Mouse (Mus musculus) cerebellum, postnatal 36 days (tissue): ENCODE measurements around the gene Gm7714.
"Not testable (repeated sequence)": the region's sequence is repeated elsewhere in the genome, so short reads cannot be mapped to it uniquely, and the experiment has no call there.

Source experiments
- DNase-seq, 2 experiments: peaks; one replicate each; pipeline ENCODE4 v3.0.0; 2021 to 2022; ENCODE audit warnings: mixed read lengths in 2 of 2

Gm7714 gene

DNA sequence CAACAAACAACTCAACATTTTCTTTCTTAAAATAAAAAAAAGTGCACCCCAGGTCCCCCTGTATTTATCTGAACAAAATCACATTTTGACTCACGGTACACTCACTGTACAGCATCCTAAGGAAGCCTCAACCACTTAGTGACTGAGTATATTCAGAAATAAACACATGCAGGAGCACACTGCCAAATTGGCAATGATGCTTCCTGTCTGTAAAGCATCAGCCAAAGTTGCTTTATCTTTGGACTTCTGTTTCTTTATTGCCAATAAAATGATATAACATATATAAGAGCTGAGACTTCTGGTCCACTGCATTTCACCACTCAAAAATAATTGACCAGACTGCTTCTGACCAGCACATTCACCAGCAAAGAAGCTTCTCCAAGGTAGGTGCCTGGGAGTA is at the start of gene Gm7714:
TSS of gene Gm7714 (plus strand) at position 301 of the 400 bp plus-strand sequence.
- DNase-seq: no peak

DNA sequence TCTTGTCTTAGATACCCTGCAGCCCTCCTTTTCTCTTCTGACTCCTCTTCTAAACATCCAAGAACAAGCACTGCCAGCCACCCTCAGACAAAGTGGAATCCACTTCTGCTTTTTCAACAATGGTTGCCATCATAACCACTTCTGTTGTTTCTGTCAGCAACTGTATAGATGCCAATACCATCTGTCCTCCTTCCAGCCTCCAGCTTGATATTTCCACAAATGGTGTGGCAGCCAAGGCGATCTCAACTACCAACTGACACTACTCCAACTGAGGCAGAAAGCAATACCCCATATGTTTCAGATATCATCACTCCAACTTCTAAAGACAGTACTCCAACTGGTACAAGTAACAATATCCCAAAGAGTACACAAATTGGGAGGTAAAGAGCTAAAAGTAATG is 12.2 kb upstream of the Gm7714 start:
- DNase-seq: no peak

DNA sequence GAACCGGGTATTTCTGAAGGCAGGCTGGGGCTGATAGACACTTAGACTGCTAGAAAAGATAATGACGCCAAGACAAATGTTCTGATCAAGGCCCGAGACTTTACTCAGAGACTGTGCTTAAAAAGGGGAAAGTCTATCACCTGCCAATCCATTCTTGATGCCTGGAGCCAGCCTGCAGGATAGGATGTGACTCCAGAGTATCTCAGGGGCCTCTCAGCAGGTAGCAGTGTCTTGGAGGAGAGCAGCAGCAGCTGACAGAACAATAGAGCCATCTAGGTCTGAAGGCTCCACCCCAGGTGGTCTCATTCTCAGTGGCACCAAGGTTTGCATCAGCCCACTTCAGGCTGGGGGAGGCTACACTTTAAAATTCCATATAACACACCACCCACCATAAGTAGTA is 42.6 kb downstream of the Gm7714 start:
- DNase-seq: not testable (repeated sequence)

DNA sequence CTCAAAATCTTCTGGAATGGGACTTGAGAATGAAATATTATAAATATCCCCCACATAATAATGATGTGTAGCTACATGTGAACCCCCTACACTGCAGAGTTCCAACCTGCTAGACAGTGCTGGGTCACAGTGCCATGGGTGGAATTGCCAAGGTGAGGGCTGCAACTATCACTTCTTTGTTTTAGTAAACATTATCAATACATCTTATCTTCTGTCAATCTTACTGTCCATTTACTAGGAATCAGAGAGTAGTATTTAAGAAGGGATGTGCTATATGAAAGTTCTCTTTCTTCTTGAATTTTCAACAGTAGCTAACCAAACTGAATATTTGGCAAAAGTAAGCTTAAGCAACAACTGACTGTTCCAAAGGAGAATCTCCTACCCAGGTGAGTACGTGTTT is 48.3 kb downstream of the Gm7714 start, which contains the start of gene Prol1:
TSS of gene Prol1 (plus strand) at position 301 of the 400 bp plus-strand sequence.
- no peak for DNase-seq
